Mouse (Mus musculus) heart, adult 2 months (tissue): ENCODE results near the gene Coro1c.

Experiments used
- CTCF ChIP-seq: fragments of 200-600 bp; IDR thresholded peaks from 2 replicates; pipeline ENCODE4 v1.8.1; 2022; ENCODE audit warnings: antibody characterized with exemption, mild to moderate bottlenecking, moderate library complexity
- POLR2A ChIP-seq: fragments of 200-500 bp; IDR thresholded peaks from 2 replicates; pipeline ENCODE4 v1.6.1; 2011; ENCODE audit warnings: mild to moderate bottlenecking, low read depth, low read length, control low read depth; ENCODE audit not compliant: insufficient read depth

DNA sequence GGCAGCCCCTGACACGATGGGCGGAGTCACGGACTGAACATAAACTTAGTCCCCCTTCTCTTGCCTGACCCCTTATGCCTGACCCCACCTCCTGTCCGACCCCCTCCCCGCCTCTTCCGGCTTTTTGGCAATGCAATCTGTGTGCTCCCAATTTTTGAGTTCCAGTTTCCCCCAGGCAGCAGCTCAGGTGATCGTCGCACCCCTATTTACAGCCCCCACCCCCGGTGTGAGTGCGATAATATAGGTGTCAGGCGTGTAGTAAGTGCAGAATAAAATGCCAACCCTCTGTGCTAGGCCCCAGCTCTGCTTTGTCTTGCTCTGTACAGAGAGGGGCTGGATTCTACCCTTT, 93.5 kb downstream of the Coro1c start:
- TF ChIP-seq CTCF (no peak), POLR2A (no peak)
